Mouse (Mus musculus) myocyte (in vitro differentiated cells): ENCODE measurements around the gene Wdr74.

Source experiments
- CEBPB ChIP-seq: IDR thresholded peaks from 2 replicates; pipeline ENCODE4 v1.6.1; 2011; ENCODE audit warnings: mild to moderate bottlenecking, moderate library complexity; ENCODE audit not compliant: poor library complexity, insufficient read depth, severe bottlenecking
- E2F4 ChIP-seq: IDR thresholded peaks from one replicate; pipeline ENCODE4 v1.6.1; 2011; ENCODE audit warnings: mild to moderate bottlenecking, control low read depth, moderate library complexity; ENCODE audit not compliant: insufficient read depth
- MAX ChIP-seq: IDR thresholded peaks from one replicate; pipeline ENCODE4 v1.6.1; 2011; ENCODE audit warnings: low read depth, mild to moderate bottlenecking, control low read depth
- MYOD1 ChIP-seq, 3 experiments: IDR thresholded peaks; one replicate each; pipeline ENCODE4 v1.6.1; 2011; ENCODE audit warnings: control low read depth in 2 of 3, low read depth in 2 of 3, mild to moderate bottlenecking in 2 of 3, moderate library complexity in 1 of 3; ENCODE audit not compliant: insufficient read length in 2 of 3, control insufficient read depth in 1 of 3
- MYOG ChIP-seq, 3 experiments: IDR thresholded peaks; one replicate each; pipeline ENCODE4 v1.6.1; 2011; ENCODE audit warnings: control low read depth in 2 of 3, low read depth in 2 of 3, mild to moderate bottlenecking in 2 of 3; ENCODE audit not compliant: insufficient read length in 2 of 3, control insufficient read depth in 1 of 3, insufficient read depth in 1 of 3
- POLR2A ChIP-seq: IDR thresholded peaks from one replicate; pipeline ENCODE4 v1.6.1; 2011; ENCODE audit warnings: low read depth, mild to moderate bottlenecking, control low read depth, moderate library complexity; ENCODE audit not compliant: insufficient read length
- POLR2AphosphoS2 ChIP-seq: IDR thresholded peaks from one replicate; pipeline ENCODE4 v1.6.1; 2011; ENCODE audit warnings: low read depth, control low read depth; ENCODE audit not compliant: insufficient read length
- REST ChIP-seq: IDR thresholded peaks from one replicate; pipeline ENCODE4 v1.6.1; 2011; ENCODE audit warnings: mild to moderate bottlenecking, control low read depth, moderate library complexity; ENCODE audit not compliant: insufficient read depth, insufficient read length
- SRF ChIP-seq: IDR thresholded peaks from one replicate; pipeline ENCODE4 v1.6.1; 2011; ENCODE audit warnings: low read depth; ENCODE audit not compliant: control insufficient read depth, insufficient read length
- TCF3 ChIP-seq: IDR thresholded peaks from one replicate; pipeline ENCODE4 v1.6.1; 2011; ENCODE audit warnings: low read depth, control low read depth; ENCODE audit not compliant: insufficient read length
- USF1 ChIP-seq: IDR thresholded peaks from one replicate; pipeline ENCODE4 v1.6.1; 2011; ENCODE audit warnings: low read depth, mild to moderate bottlenecking, control low read depth, moderate library complexity

DNA sequence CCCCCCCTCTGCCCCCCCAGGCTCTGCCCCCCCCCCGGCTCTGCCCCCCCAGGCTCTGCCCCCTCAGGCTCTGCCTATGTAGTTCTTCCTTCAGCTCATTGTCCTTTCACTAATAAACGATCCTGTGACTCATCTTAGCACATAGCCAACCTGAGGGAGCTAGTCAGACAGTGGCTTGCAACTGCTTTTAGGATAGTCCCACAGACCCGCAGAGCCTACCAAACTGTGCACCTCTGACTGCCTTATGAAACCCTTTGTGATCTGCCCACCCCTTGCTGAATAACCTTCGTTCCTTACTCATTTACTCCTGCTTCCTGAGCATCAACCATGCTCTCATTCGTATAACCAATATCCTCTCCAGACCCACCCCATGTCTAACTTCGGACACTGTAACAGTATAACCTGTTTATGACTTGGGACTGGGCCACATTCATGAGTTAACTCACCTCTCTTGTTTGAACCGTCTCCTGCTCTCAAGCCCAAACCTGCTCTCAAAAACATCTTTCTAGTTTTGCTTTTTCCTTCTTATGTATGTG, 29.4 kb upstream of the Wdr74 start:
- peak; percentile 45 for TF ChIP-seq POLR2A
- no peak for TF ChIP-seq TCF3
- no peak for TF ChIP-seq USF1
- TF ChIP-seq POLR2AphosphoS2: peak; percentile 96
- no peak for TF ChIP-seq MYOG (IDR thresholded peaks at IDR 0.05; ENCODE audit: control insufficient read depth in 1 of 3, insufficient read depth in 1 of 3, insufficient read length in 2 of 3, low read depth in 2 of 3)
- no peak for TF ChIP-seq MAX
- TF ChIP-seq MYOD1 (IDR thresholded peaks at IDR 0.05; ENCODE audit: control insufficient read depth in 1 of 3, insufficient read length in 2 of 3, low read depth in 2 of 3): no peak
- TF ChIP-seq REST: no peak
- TF ChIP-seq CEBPB: no peak
- no peak for TF ChIP-seq E2F4
- TF ChIP-seq SRF: no peak
